Mouse (Mus musculus) spleen, postnatal 4 days (tissue): ENCODE measurements around the gene Pkdrej.

Experiments used
- DNase-seq, 2 experiments: peaks; one replicate each; pipeline ENCODE4 v3.0.0; 2022; ENCODE audit warnings: low spot score in 2 of 2

Gene Pkdrej

GRCm38 (mm10) chr15:85768991-85769390 is 52.5 kb downstream of the Pkdrej start:
- no peak for DNase-seq

- DNase-seq, result no peak
Measured at GRCm38 (mm10) chr15:85766677-85767076, 54.9 kb downstream of the Pkdrej start.

GRCm38 (mm10) chr15:85765022-85765421 is 56.5 kb downstream of the Pkdrej start:
- no peak for DNase-seq
